Mouse (Mus musculus) MEL (cell line): ENCODE data around the gene Gm14698. TPM values are rescaled to one million over a fixed set of nuclear protein-coding genes. Genes with fewer than 3 reads are reported as not detected.
A peak's percentile ranks its signal among the peaks of the same experiment; 100 is the strongest.
"Not testable (repeated sequence)": the region's sequence is repeated elsewhere in the genome, so short reads cannot be mapped to it uniquely, and the experiment has no call there.

Experiments
- DNase-seq: peaks from one replicate; pipeline ENCODE4 v3.0.0; 2011; ENCODE audit warnings: low read depth, low spot score
- H3K27ac ChIP-seq: 2 replicates; pipeline ENCODE4 v1.5.1; 2012; ENCODE audit warnings: low read depth, mild to moderate bottlenecking, control low read depth, low read length, moderate library complexity; ENCODE audit not compliant: control insufficient read depth
- H3K27me3 ChIP-seq, 2 experiments: fragments of 150-350 bp in 1 of 2; sonication (generic) in 1 of 2; 2 replicates each; pipeline ENCODE4 v1.6.1; 2012; ENCODE audit warnings: low read length in 2 of 2, mild to moderate bottlenecking in 2 of 2, improper control_type of control experiment in 1 of 2, moderate library complexity in 1 of 2; ENCODE audit not compliant: insufficient read depth in 2 of 2, control insufficient read depth in 1 of 2
- H3K36me3 ChIP-seq, 2 experiments: 2 replicates each; pipeline ENCODE4 v1.6.1; 2012 to 2014; ENCODE audit warnings: low read length in 2 of 2, improper control_type of control experiment in 1 of 2, inconsistent platforms in 1 of 2, mild to moderate bottlenecking in 1 of 2; ENCODE audit not compliant: insufficient read depth in 2 of 2, control insufficient read depth in 1 of 2
- H3K4me1 ChIP-seq, 2 experiments: fragments of 150-350 bp in 1 of 2; sonication (generic) in 1 of 2; 2 replicates each; pipeline ENCODE4 v1.6.1; 2012; ENCODE audit warnings: low read length in 2 of 2, improper control_type of control experiment in 1 of 2, mild to moderate bottlenecking in 1 of 2; ENCODE audit not compliant: insufficient read depth in 2 of 2, control insufficient read depth in 1 of 2
- H3K4me3 ChIP-seq, 2 experiments: fragments of 150-350 bp in 1 of 2; sonication (generic) in 1 of 2; 2 replicates each; pipeline ENCODE4 v1.5.1; 2012; ENCODE audit warnings: low read depth in 2 of 2, low read length in 2 of 2, mild to moderate bottlenecking in 2 of 2, moderate library complexity in 2 of 2, control low read depth in 1 of 2, improper control_type of control experiment in 1 of 2; ENCODE audit not compliant: control insufficient read depth in 1 of 2, insufficient read depth in 1 of 2
- H3K79me2 ChIP-seq: 2 replicates; pipeline ENCODE4 v1.6.1; 2012; ENCODE audit warnings: mild to moderate bottlenecking, low read length, moderate library complexity; ENCODE audit not compliant: control insufficient read depth, poor library complexity, insufficient read depth
- H3K9ac ChIP-seq: 2 replicates; pipeline ENCODE4 v1.6.1; 2012; ENCODE audit warnings: low read depth, mild to moderate bottlenecking, control low read depth, low read length, moderate library complexity; ENCODE audit not compliant: control insufficient read depth, poor library complexity, severe bottlenecking
- H3K9me3 ChIP-seq: fragments of 150-350 bp; sonication (generic); replicated peaks from 2 replicates; pipeline ENCODE4 v1.6.1; 2012; ENCODE audit warnings: mild to moderate bottlenecking, low read length, improper control_type of control experiment, moderate library complexity; ENCODE audit not compliant: insufficient read depth
- CTCF ChIP-seq, 3 experiments: IDR thresholded peaks in 2 of 3; conservative IDR thresholded peaks in 1 of 3; 2 replicates each; pipeline ENCODE4 v1.5.1; 2011 to 2012; ENCODE audit warnings: low read length in 3 of 3, low read depth in 2 of 3, mild to moderate bottlenecking in 2 of 3, improper control_type of control experiment in 1 of 3, inconsistent platforms in 1 of 3, mixed read lengths in 1 of 3, moderate library complexity in 1 of 3; ENCODE audit not compliant: control insufficient read depth in 1 of 3, insufficient read depth in 1 of 3, poor library complexity in 1 of 3, severe bottlenecking in 1 of 3
- EP300 ChIP-seq, 2 experiments: IDR thresholded peaks; 2 replicates each; pipeline ENCODE4 v1.6.1; 2011; ENCODE audit warnings: improper control_type of control experiment in 2 of 2, low read length in 2 of 2, low read depth in 1 of 2, mild to moderate bottlenecking in 1 of 2
- ETS1 ChIP-seq: IDR thresholded peaks from 2 replicates; pipeline ENCODE4 v1.6.1; 2012; ENCODE audit warnings: low read depth, mild to moderate bottlenecking, inconsistent platforms, low read length, improper control_type of control experiment, moderate library complexity
- GABPA ChIP-seq: IDR thresholded peaks from 2 replicates; pipeline ENCODE4 v1.6.1; 2012; ENCODE audit warnings: low read depth, mild to moderate bottlenecking, inconsistent platforms, low read length, improper control_type of control experiment, moderate library complexity
- GATA1 ChIP-seq: IDR thresholded peaks from 2 replicates; pipeline ENCODE4 v1.6.1; 2011; ENCODE audit warnings: low read depth, low read length, improper control_type of control experiment
- HCFC1 ChIP-seq: IDR thresholded peaks from 2 replicates; pipeline ENCODE4 v1.6.1; 2012; ENCODE audit warnings: low read depth, mild to moderate bottlenecking, inconsistent platforms, low read length, improper control_type of control experiment, moderate library complexity
- MXI1 ChIP-seq: IDR thresholded peaks from 2 replicates; pipeline ENCODE4 v1.6.1; 2011; ENCODE audit warnings: mild to moderate bottlenecking, low read depth, low read length, improper control_type of control experiment
- MYC ChIP-seq: IDR thresholded peaks from 2 replicates; pipeline ENCODE4 v1.6.1; 2011; ENCODE audit warnings: low read depth, mild to moderate bottlenecking, low read length, improper control_type of control experiment, moderate library complexity
- NELFE ChIP-seq: IDR thresholded peaks from 2 replicates; pipeline ENCODE4 v1.6.1; 2011; ENCODE audit warnings: low read depth, low read length, improper control_type of control experiment
- RAD21 ChIP-seq: IDR thresholded peaks from 2 replicates; pipeline ENCODE4 v1.6.1; 2011; ENCODE audit warnings: mild to moderate bottlenecking, low read depth, low read length, improper control_type of control experiment
- SIN3A ChIP-seq: IDR thresholded peaks from 2 replicates; pipeline ENCODE4 v1.6.1; 2012; ENCODE audit warnings: low read length, improper control_type of control experiment, inconsistent platforms
- SMC3 ChIP-seq: IDR thresholded peaks from 2 replicates; pipeline ENCODE4 v1.6.1; 2011; ENCODE audit warnings: low read depth, low read length, improper control_type of control experiment
- UBTF ChIP-seq: IDR thresholded peaks from 2 replicates; pipeline ENCODE4 v1.6.1; 2012; ENCODE audit warnings: low read depth, mild to moderate bottlenecking, inconsistent platforms, low read length, improper control_type of control experiment, moderate library complexity, borderline replicate concordance; ENCODE audit not compliant: insufficient read depth
- USF1 ChIP-seq: IDR thresholded peaks from 2 replicates; pipeline ENCODE4 v1.6.1; 2014; ENCODE audit warnings: low read depth, mild to moderate bottlenecking, inconsistent platforms, low read length, improper control_type of control experiment, moderate library complexity
- USF2 ChIP-seq, 2 experiments: IDR thresholded peaks; 2 replicates each; pipeline ENCODE4 v1.6.1; 2011 to 2012; ENCODE audit warnings: improper control_type of control experiment in 2 of 2, low read length in 2 of 2, borderline replicate concordance in 1 of 2, inconsistent platforms in 1 of 2, low read depth in 1 of 2, mild to moderate bottlenecking in 1 of 2; ENCODE audit not compliant: insufficient read depth in 1 of 2
- ZKSCAN1 ChIP-seq: IDR thresholded peaks from 2 replicates; pipeline ENCODE4 v1.6.1; 2012; ENCODE audit warnings: low read depth, mild to moderate bottlenecking, inconsistent platforms, low read length, improper control_type of control experiment, moderate library complexity
- polyA plus RNA-seq, 2 experiments: library from polyadenylated mRNA; stranded (reverse) in 1 of 2; unstranded in 1 of 2; fragments of >175 nt in 1 of 2; fragments of >200 nt in 1 of 2; gene quantifications; 2 replicates each; pipeline versions ENCODE4 v1.2.1 to v1.2.4; 2012; ENCODE audit warnings: low replicate concordance in 2 of 2, low read depth in 1 of 2; ENCODE audit not compliant: insufficient read length in 2 of 2, insufficient read depth in 1 of 2, missing spikeins in 1 of 2
- total RNA-seq: library from RNA; depleted of rRNA; stranded (reverse); fragments of 300-350 nt; gene quantifications from 2 replicates; pipeline ENCODE4 v1.2.3, GENCODE M21; 2012; rRNA removed

Gm14698 gene
- 0.42 and 1.2 TPM in 2 replicates for total RNA-seq
- polyA plus RNA-seq: 1 to 10 TPM in 1 of 2 experiments, not detected in 1; 5.4 TPM

DNA sequence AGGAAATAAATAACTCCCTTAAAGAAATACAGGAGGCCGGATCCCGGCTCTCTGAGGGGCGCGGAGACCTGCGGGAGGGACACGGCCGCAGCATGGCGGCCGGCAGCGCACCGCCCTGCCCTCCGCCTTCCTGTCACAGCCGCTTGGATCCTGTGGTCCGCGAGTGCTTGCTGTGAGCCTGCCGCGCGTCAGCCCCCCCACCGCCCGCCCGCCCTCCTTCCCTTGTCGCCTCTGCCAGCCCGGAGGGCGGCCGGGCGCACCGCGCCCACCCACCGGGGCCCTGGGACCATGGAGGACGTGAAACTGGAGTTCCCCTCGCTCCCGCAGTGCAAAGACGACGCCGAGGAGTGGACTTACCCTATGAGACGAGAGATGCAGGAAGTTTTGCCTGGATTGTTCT lies at the start of gene Gm14698:
TSS of gene Gm14698 (plus strand) at position 35 of the 400 bp plus-strand sequence.
- not testable (repeated sequence) for H3K4me3 ChIP-seq, H3K9ac ChIP-seq, DNase-seq, H3K9me3 ChIP-seq, H3K27me3 ChIP-seq, H3K36me3 ChIP-seq, H3K79me2 ChIP-seq, H3K27ac ChIP-seq, H3K4me1 ChIP-seq

DNA sequence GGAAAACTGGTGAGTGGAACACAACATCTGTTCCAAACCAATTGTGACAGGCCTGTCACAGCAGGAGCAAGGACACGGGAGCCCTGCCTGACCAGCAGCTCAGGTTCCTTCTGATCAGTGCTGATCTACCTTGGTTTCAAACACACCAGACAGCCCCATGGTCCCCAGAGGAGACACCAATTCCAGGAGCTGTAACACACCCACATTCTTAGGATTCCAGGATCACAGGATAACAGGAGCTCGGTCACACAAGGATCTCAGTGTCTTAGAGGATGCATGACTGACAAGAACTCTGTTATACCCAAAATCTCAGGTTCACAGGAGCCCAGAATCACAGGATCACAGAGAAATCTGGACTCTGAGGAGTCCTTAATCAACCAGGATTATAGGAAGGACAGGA lies 444 bp upstream of the Gm14698 start:
- H3K27ac ChIP-seq, H3K4me3 ChIP-seq, DNase-seq, H3K27me3 ChIP-seq, H3K36me3 ChIP-seq, H3K79me2 ChIP-seq, H3K4me1 ChIP-seq, H3K9ac ChIP-seq, H3K9me3 ChIP-seq: not testable (repeated sequence)

DNA sequence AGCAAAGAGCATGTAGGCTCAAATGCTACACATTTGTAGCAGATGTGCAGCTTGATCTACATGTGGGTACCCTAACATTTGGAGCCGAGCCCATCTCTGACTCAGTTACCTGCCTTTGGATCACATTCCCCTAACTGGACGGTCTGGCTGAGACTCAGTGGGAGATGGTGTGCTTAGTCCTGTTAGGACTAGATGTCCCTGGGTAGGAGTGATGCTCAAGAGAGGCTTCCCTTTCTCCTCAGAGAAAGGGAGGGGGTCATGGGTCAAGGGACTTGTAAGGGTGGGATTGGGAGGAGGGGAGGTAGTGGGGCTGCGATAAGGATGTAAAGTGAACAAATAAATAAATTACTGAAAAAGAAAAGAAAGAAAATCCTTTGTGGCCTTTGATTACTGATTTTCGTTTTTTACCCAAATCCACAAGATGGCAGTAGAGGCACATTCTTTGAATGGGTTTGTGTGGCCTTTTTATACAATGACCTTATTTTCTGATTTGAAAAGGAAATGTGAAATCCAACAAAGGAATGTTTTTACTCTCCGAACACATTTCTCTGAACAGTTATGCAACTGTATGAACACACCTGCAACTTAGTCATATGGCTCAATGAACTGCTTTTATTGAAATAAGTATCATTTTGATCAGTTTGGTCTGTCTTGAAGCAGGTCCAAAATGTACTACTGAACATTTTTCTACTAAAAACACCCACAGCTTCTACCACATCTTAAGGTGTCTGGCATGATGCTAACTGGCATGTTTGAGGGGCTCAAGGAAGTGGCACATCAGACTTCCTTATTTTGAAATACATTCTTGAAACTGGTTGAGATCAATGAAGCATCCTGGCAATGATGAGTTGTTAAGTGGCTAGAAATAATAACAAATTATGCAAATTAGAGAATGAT lies 18.9 kb downstream of the Gm14698 start:
- no peaks in the 10 kb centered on the region for H3K9me3 ChIP-seq
- H3K9ac ChIP-seq: no peak overlapping the region
- no peaks in the 10 kb centered on the region for H3K36me3 ChIP-seq
- no peaks in the 10 kb centered on the region for H3K27me3 ChIP-seq
- no peaks in the 10 kb centered on the region for H3K4me1 ChIP-seq
- no peak for TF ChIP-seq USF2 (IDR thresholded peaks at IDR 0.05; ENCODE audit: borderline replicate concordance in 1 of 2, insufficient read depth in 1 of 2, low read depth in 1 of 2, low read length in 2 of 2)
- TF ChIP-seq GATA1: no peak
- TF ChIP-seq ZKSCAN1: no peak
- TF ChIP-seq CTCF (IDR thresholded peaks at IDR 0.05 in 2 of 3, conservative IDR thresholded peaks at IDR 0.05 in 1 of 3; ENCODE audit: control insufficient read depth in 1 of 3, insufficient read depth in 1 of 3, low read depth in 2 of 3, low read length in 3 of 3, poor library complexity in 1 of 3, severe bottlenecking in 1 of 3): peak in 2 of 3 experiments; percentile 16 to 44; a peak in 2 of 6 replicates
- no peak for TF ChIP-seq MYC
- TF ChIP-seq MXI1: no peak
- TF ChIP-seq ETS1: no peak
- TF ChIP-seq NELFE: no peak
- peak; percentile 35 for TF ChIP-seq SMC3
- no peak for TF ChIP-seq GABPA
- peak; percentile 53 for TF ChIP-seq RAD21
- TF ChIP-seq HCFC1: no peak
- no peak for TF ChIP-seq SIN3A
- TF ChIP-seq EP300 (IDR thresholded peaks at IDR 0.05; ENCODE audit: low read depth in 1 of 2, low read length in 2 of 2): no peak
- TF ChIP-seq UBTF: no peak
- no peak for TF ChIP-seq USF1
- TF ChIP-seq, all 39 proteins: peak for 3
- H3K27ac ChIP-seq: no peak overlapping the region
- no peak overlapping the region for H3K4me3 ChIP-seq
- peak; percentile 9 for DNase-seq
- H3K79me2 ChIP-seq: no peaks in the 10 kb centered on the region
